Mouse (Mus musculus) neural tube, embryonic 14.5 days (tissue): ENCODE results near the gene Bach2. TPM values are rescaled to one million over a fixed set of nuclear protein-coding genes. Genes with fewer than 3 reads are reported as not detected.
A peak's percentile ranks its signal among the peaks of the same experiment; 100 is the strongest.

ENCODE experiments used
- ATAC-seq: fragments of 200-750 bp; cut with Nextera tagmentation; 2 replicates; pipeline ENCODE4 v1.8.0; 2017; ENCODE audit warnings: low read depth, mild to moderate bottlenecking, moderate TSS enrichment, moderate library complexity
- H3K27ac ChIP-seq: fragments of 300-500 bp; sonication (generic); 2 replicates; pipeline ENCODE4 v1.5.1; 2014; ENCODE audit warnings: low read depth, mild to moderate bottlenecking, control low read depth, low read length, moderate library complexity, mixed read lengths
- H3K27me3 ChIP-seq: fragments of 300-500 bp; sonication (generic); 2 replicates; pipeline ENCODE4 v1.6.1; 2014; ENCODE audit warnings: low read length; ENCODE audit not compliant: control insufficient read depth, insufficient read depth
- H3K36me3 ChIP-seq: fragments of 300-500 bp; sonication (generic); 2 replicates; pipeline ENCODE4 v1.6.1; 2014; ENCODE audit warnings: low read length, mixed read lengths; ENCODE audit not compliant: control insufficient read depth, insufficient read depth
- H3K4me1 ChIP-seq: fragments of 300-500 bp; sonication (generic); 2 replicates; pipeline ENCODE4 v1.6.1; 2014; ENCODE audit warnings: low read length; ENCODE audit not compliant: control insufficient read depth, insufficient read depth
- H3K4me2 ChIP-seq: fragments of 300-500 bp; sonication (generic); 2 replicates; pipeline ENCODE4 v1.6.1; 2014; ENCODE audit warnings: mild to moderate bottlenecking, low read depth, low read length, control low read depth
- H3K4me3 ChIP-seq: fragments of 300-500 bp; sonication (generic); 2 replicates; pipeline ENCODE4 v1.5.1; 2014; ENCODE audit warnings: low read depth, low read length, control low read depth, mixed read lengths
- H3K9ac ChIP-seq: fragments of 300-500 bp; sonication (generic); replicated peaks from 2 replicates; pipeline ENCODE4 v1.6.1; 2014; ENCODE audit warnings: low read depth, mild to moderate bottlenecking, control low read depth, low read length, mixed read lengths
- H3K9me3 ChIP-seq: fragments of 300-500 bp; sonication (generic); 2 replicates; pipeline ENCODE4 v1.6.1; 2016; ENCODE audit warnings: low read length; ENCODE audit not compliant: control insufficient read depth
- WGBS: fragments of 180-500 bp; shearing (Covaris S2); extraction: QIAGEN DNeasy Blood & Tissue Kit; methylation state at CpG from one replicate; pipeline ENCODE4 v1.1.7; 2014; 5-methylcytosine and 5-hydroxymethylcytosine counted together
- polyA plus RNA-seq: library from polyadenylated mRNA; unstranded; fragments of >200 nt; fragmentation: Nextera tagmentation; extraction: Ambion mirVana; gene quantifications from 2 replicates; pipeline ENCODE4 v1.2.1, GENCODE M21; 2014

Gene Bach2
- polyA plus RNA-seq, 1 experiment from 2014 or later, result 32.4 TPM

- Histone ChIP-seq H3K4me2 (no peak overlapping the region), H3K36me3 (no peaks in the 10 kb centered on the region), H3K4me3 (no peak overlapping the region), H3K27ac (no peak overlapping the region), H3K9ac (no peak overlapping the region), H3K9me3 (no peaks in the 10 kb centered on the region), H3K27me3 (no peaks in the 10 kb centered on the region), H3K4me1 (no peaks in the 10 kb centered on the region)
- 88% methylated on average over 14 of the region's 14 CpGs for WGBS
- ATAC-seq, result no peak
Observed at GRCm38 (mm10) chr4:32544821-32545545, 306.4 kb downstream of the Bach2 start.

- Histone ChIP-seq H3K4me1 (no peaks in the 10 kb centered on the region), H3K4me2 (no peak overlapping the region), H3K4me3 (no peak overlapping the region), H3K27ac (no peak overlapping the region), H3K9me3 (no peaks in the 10 kb centered on the region), H3K27me3 (no peaks in the 10 kb centered on the region), H3K36me3 (no peaks in the 10 kb centered on the region), H3K9ac (no peak overlapping the region)
- ATAC-seq, result no peak
- WGBS, result 76% methylated on average over 4 of the region's 4 CpGs
Observed at GRCm38 (mm10) chr4:32545548-32545947, 306.9 kb downstream of the Bach2 start.

- no peak overlapping the region for H3K4me2 ChIP-seq
- no peak for ATAC-seq
- H3K27me3 ChIP-seq, result no peaks in the 10 kb centered on the region
- H3K4me3 ChIP-seq, result no peak overlapping the region
- H3K9me3 ChIP-seq, result no peaks in the 10 kb centered on the region
- 88% methylated on average over 1 of the region's 1 CpGs for WGBS
- H3K4me1 ChIP-seq, result no peaks in the 10 kb centered on the region
- no peak overlapping the region for H3K9ac ChIP-seq
- no peak overlapping the region for H3K27ac ChIP-seq
- no peaks in the 10 kb centered on the region for H3K36me3 ChIP-seq
Observed at GRCm38 (mm10) chr4:32549150-32549549, 310.5 kb downstream of the Bach2 start.

- Histone ChIP-seq H3K9ac (no peak overlapping the region), H3K4me2 (no peak overlapping the region), H3K4me1 (no peaks in the 10 kb centered on the region), H3K36me3 (no peaks in the 10 kb centered on the region), H3K27ac (no peak overlapping the region), H3K4me3 (no peak overlapping the region), H3K27me3 (no peaks in the 10 kb centered on the region), H3K9me3 (no peaks in the 10 kb centered on the region)
- ATAC-seq, result no peak
- 43% methylated on average over 4 of the region's 4 CpGs for WGBS
Observed at GRCm38 (mm10) chr4:32551337-32551736, 312.7 kb downstream of the Bach2 start.

GRCm38 (mm10) chr4:32555506-32555905 lies 316.9 kb downstream of the Bach2 start:
- Histone ChIP-seq H3K27ac (no peak overlapping the region), H3K36me3 (no peaks in the 10 kb centered on the region), H3K4me1 (peaks cover 4% of the 10 kb centered on the region; the same call in 1 of the 2 replicates), H3K4me2 (no peak overlapping the region), H3K9me3 (no peaks in the 10 kb centered on the region), H3K27me3 (no peaks in the 10 kb centered on the region), H3K9ac (no peak overlapping the region), H3K4me3 (no peak overlapping the region)
- 87% methylated on average over 7 of the region's 7 CpGs for WGBS
- no peak for ATAC-seq

- Histone ChIP-seq H3K27me3 (no peaks in the 10 kb centered on the region), H3K36me3 (peaks cover 14% of the 10 kb centered on the region), H3K4me3 (no peak overlapping the region), H3K9me3 (no peaks in the 10 kb centered on the region), H3K4me2 (no peak overlapping the region), H3K4me1 (peaks cover 16% of the 10 kb centered on the region), H3K27ac (peak overlapping the region; percentile 78), H3K9ac (no peak overlapping the region)
- ATAC-seq, result no peak
- 30% methylated on average over 6 of the region's 6 CpGs for WGBS
Observed at GRCm38 (mm10) chr4:32560246-32560645, 321.6 kb downstream of the Bach2 start.

- Histone ChIP-seq H3K36me3 (peaks cover 14% of the 10 kb centered on the region), H3K9ac (0 out of 2 replicates have a peak overlapping the region, but pooled peaks have one; percentile 2), H3K27ac (peak overlapping the region; percentile 78), H3K4me1 (peaks cover 16% of the 10 kb centered on the region), H3K9me3 (no peaks in the 10 kb centered on the region), H3K4me2 (0 out of 2 replicates have a peak overlapping the region, but pooled peaks have one; percentile 4), H3K4me3 (no peak overlapping the region), H3K27me3 (no peaks in the 10 kb centered on the region)
- 41% methylated on average over 8 of the region's 8 CpGs for WGBS
- peak; percentile 59; the same call in 1 of the 2 replicates for ATAC-seq
Observed at GRCm38 (mm10) chr4:32560724-32561554, 322.3 kb downstream of the Bach2 start.

- Histone ChIP-seq H3K4me1 (peaks cover 16% of the 10 kb centered on the region), H3K27me3 (no peaks in the 10 kb centered on the region), H3K36me3 (peaks cover 14% of the 10 kb centered on the region), H3K4me3 (no peak overlapping the region), H3K9ac (peak overlapping the region; percentile 2; the same call in 1 of the 2 replicates), H3K9me3 (no peaks in the 10 kb centered on the region), H3K4me2 (0 out of 2 replicates have a peak overlapping the region, but pooled peaks have one; percentile 4), H3K27ac (peak overlapping the region; percentile 78)
- peak; percentile 63; the same call in 1 of the 2 replicates for ATAC-seq
- 40% methylated on average over 12 of the region's 12 CpGs for WGBS
Observed at GRCm38 (mm10) chr4:32561555-32562095, 323.0 kb downstream of the Bach2 start.
